Mouse (Mus musculus): ENCODE results near the gene Dvl2. TPM values are rescaled to one million over a fixed set of nuclear protein-coding genes. Genes with fewer than 3 reads are reported as not detected.

Dvl2 gene
- polyA plus RNA-seq, 1 experiment from 2014 or later: 24.6 TPM

DNA sequence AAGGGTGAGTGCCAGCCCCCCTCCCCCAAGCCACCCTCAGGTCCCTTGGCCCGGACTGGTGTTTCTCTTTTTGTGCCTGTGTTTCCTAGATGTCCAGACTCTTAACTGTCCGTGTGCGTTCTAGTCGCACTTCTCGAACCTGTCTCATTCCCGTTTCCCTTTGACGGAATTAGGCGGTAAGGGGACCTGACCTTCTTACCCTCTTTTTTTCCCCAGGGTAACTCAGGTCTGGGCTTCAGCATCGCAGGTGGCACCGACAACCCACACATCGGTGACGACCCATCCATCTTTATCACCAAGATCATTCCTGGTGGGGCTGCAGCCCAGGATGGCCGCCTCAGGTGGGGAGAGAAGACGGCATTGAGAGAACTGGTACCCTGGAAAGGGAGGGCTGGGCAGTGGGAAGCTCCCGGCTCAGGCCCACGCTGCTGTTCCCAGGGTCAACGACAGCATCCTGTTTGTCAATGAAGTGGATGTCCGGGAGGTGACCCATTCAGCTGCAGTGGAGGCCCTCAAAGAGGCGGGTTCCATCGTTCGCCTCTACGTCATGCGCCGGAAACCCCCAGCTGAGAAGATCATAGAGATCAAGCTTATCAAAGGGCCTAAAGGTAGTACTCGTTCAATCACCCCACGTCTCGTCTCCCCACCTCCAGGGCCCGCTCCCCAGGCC, 30.4 kb downstream of the Dvl2 start:
- peak overlapping the region; percentile 57 for H3K9ac ChIP-seq (ENCODE audit: low read depth, low read length)
- H3K36me3 ChIP-seq (ENCODE audit: control insufficient read depth, insufficient read depth, low read length): peaks cover 10% of the 10 kb centered on the region
- no peak for DNase-seq (ENCODE audit: low spot score)
- ATAC-seq (ENCODE audit: low FRiP score): no peak
- no peaks in the 10 kb centered on the region for H3K27me3 ChIP-seq (ENCODE audit: control insufficient read depth, insufficient read depth, low read length)
- no peaks in the 10 kb centered on the region for H3K9me3 ChIP-seq (ENCODE audit: control insufficient read depth, low read length)
- peak overlapping the region; percentile 32 for H3K4me3 ChIP-seq (ENCODE audit: low read depth, low read length)
- 92% methylated on average over 28 of the region's 28 CpGs for WGBS
- peak overlapping the region; percentile 58 for H3K4me2 ChIP-seq (replicated peaks; ENCODE audit: low read depth, low read length)
- peaks cover 31% of the 10 kb centered on the region for H3K4me1 ChIP-seq (replicated peaks; ENCODE audit: control insufficient read depth, insufficient read depth, low read length)
- peak overlapping the region; percentile 92 for H3K27ac ChIP-seq (ENCODE audit: low read depth, low read length)

GRCm38 (mm10) chr11:70031321-70031670, 30.9 kb downstream of the Dvl2 start:
- 98% methylated on average over 11 of the region's 11 CpGs for WGBS
- no peak overlapping the region for H3K9ac ChIP-seq (ENCODE audit: low read depth, low read length)
- H3K4me2 ChIP-seq (replicated peaks; ENCODE audit: low read depth, low read length): no peak overlapping the region

GRCm38 (mm10) chr11:70038174-70038573, 37.8 kb downstream of the Dvl2 start:
- Histone ChIP-seq H3K36me3 (ENCODE audit: control insufficient read depth, insufficient read depth, low read length) (0 out of 2 replicates have a peak, but pooled peaks cover 5% of the 10 kb centered on the region), H3K27me3 (ENCODE audit: control insufficient read depth, insufficient read depth, low read length) (no peaks in the 10 kb centered on the region), H3K9ac (ENCODE audit: low read depth, low read length) (no peak overlapping the region), H3K4me1 (replicated peaks; ENCODE audit: control insufficient read depth, insufficient read depth, low read length) (no peaks in the 10 kb centered on the region), H3K4me2 (replicated peaks; ENCODE audit: low read depth, low read length) (no peak overlapping the region), H3K4me3 (ENCODE audit: low read depth, low read length) (no peak overlapping the region), H3K9me3 (ENCODE audit: control insufficient read depth, low read length) (no peaks in the 10 kb centered on the region), H3K27ac (ENCODE audit: low read depth, low read length) (no peak overlapping the region)
- WGBS: 82% methylated on average over 7 of the region's 7 CpGs
- no peak for DNase-seq (ENCODE audit: low spot score)
- ATAC-seq (ENCODE audit: low FRiP score): no peak

More at GRCm38 (mm10) chr11:70031321-70031670, 30.9 kb downstream of the Dvl2 start:
- DNase-seq (ENCODE audit: low spot score): no peak
- Histone ChIP-seq H3K4me3 (ENCODE audit: low read depth, low read length) (no peak overlapping the region), H3K36me3 (ENCODE audit: control insufficient read depth, insufficient read depth, low read length) (peaks cover 10% of the 10 kb centered on the region), H3K4me1 (replicated peaks; ENCODE audit: control insufficient read depth, insufficient read depth, low read length) (peaks cover 29% of the 10 kb centered on the region), H3K27ac (ENCODE audit: low read depth, low read length) (no peak overlapping the region), H3K27me3 (ENCODE audit: control insufficient read depth, insufficient read depth, low read length) (no peaks in the 10 kb centered on the region), H3K9me3 (ENCODE audit: control insufficient read depth, low read length) (no peaks in the 10 kb centered on the region)
- ATAC-seq (ENCODE audit: low FRiP score): no peak

DNA sequence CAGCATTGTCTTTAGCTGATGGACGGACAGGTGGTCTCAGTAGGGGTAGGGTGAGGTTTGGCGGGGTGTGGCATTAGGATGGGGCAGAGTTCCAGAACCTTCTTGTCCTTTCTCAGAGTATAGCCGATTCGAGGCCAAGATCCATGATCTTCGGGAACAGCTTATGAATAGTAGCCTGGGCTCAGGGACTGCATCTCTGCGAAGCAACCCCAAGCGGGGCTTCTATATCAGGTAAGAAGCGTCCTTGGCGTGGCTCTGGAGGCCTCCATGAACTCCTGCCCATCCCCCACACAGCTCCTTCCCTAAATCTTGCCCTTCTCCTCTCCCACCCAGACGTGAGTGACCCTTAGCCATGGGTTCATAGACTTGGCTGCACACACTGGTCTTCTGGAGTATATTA, 39.2 kb downstream of the Dvl2 start:
- Histone ChIP-seq H3K27ac (ENCODE audit: low read depth, low read length) (no peak overlapping the region), H3K4me3 (ENCODE audit: low read depth, low read length) (no peak overlapping the region), H3K4me2 (replicated peaks; ENCODE audit: low read depth, low read length) (no peak overlapping the region), H3K9ac (ENCODE audit: low read depth, low read length) (no peak overlapping the region), H3K36me3 (ENCODE audit: control insufficient read depth, insufficient read depth, low read length) (peaks cover 2% of the 10 kb centered on the region; the same call in 1 of the 2 replicates), H3K9me3 (ENCODE audit: control insufficient read depth, low read length) (no peaks in the 10 kb centered on the region), H3K4me1 (replicated peaks; ENCODE audit: control insufficient read depth, insufficient read depth, low read length) (no peaks in the 10 kb centered on the region), H3K27me3 (ENCODE audit: control insufficient read depth, insufficient read depth, low read length) (no peaks in the 10 kb centered on the region)
- WGBS: 92% methylated on average over 10 of the region's 10 CpGs
- ATAC-seq (ENCODE audit: low FRiP score) (no peak), DNase-seq (ENCODE audit: low spot score) (no peak)

DNA sequence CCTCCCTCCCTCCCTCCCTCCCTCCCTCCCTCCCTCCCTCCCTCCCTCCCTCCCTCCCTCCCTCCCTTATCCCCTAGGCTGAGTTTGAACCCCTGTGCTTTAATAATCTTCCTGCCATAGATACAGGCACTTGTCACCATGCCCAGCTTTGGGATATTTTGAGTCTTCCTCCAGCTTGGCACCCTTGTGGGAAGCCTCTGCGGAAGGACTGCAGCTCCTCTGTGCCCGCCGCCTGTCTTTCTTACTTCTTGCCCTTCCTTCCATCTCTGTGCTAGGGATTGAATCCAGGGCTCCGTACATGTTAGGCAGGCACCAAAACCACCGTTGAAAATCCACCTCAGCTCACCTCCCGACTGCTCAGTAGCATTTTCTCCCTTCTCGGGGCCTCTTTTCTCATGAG, 39.8 kb downstream of the Dvl2 start:
- peaks cover 2% of the 10 kb centered on the region; the same call in 1 of the 2 replicates for H3K36me3 ChIP-seq (ENCODE audit: control insufficient read depth, insufficient read depth, low read length)
- DNase-seq (ENCODE audit: low spot score) (no peak), ATAC-seq (ENCODE audit: low FRiP score) (no peak)
- H3K4me3 ChIP-seq (ENCODE audit: low read depth, low read length): no peak overlapping the region
- H3K27ac ChIP-seq (ENCODE audit: low read depth, low read length): no peak overlapping the region
- 94% methylated on average over 7 of the region's 7 CpGs for WGBS
- H3K27me3 ChIP-seq (ENCODE audit: control insufficient read depth, insufficient read depth, low read length): no peaks in the 10 kb centered on the region
- H3K9ac ChIP-seq (ENCODE audit: low read depth, low read length): no peak overlapping the region
- no peak overlapping the region for H3K4me2 ChIP-seq (replicated peaks; ENCODE audit: low read depth, low read length)
- no peaks in the 10 kb centered on the region for H3K4me1 ChIP-seq (replicated peaks; ENCODE audit: control insufficient read depth, insufficient read depth, low read length)
- no peaks in the 10 kb centered on the region for H3K9me3 ChIP-seq (ENCODE audit: control insufficient read depth, low read length)

GRCm38 (mm10) chr11:70042309-70043085, 42.1 kb downstream of the Dvl2 start:
- 91% methylated on average over 22 of the region's 23 CpGs for WGBS
- DNase-seq (ENCODE audit: low spot score) (no peak), ATAC-seq (ENCODE audit: low FRiP score) (no peak)
- no peak overlapping the region for H3K4me3 ChIP-seq (ENCODE audit: low read depth, low read length)
- no peak overlapping the region for H3K9ac ChIP-seq (ENCODE audit: low read depth, low read length)
- H3K27me3 ChIP-seq (ENCODE audit: control insufficient read depth, insufficient read depth, low read length): no peaks in the 10 kb centered on the region
- H3K9me3 ChIP-seq (ENCODE audit: control insufficient read depth, low read length): no peaks in the 10 kb centered on the region
- H3K27ac ChIP-seq (ENCODE audit: low read depth, low read length): no peak overlapping the region
- H3K4me1 ChIP-seq (replicated peaks; ENCODE audit: control insufficient read depth, insufficient read depth, low read length): no peaks in the 10 kb centered on the region
- H3K36me3 ChIP-seq (ENCODE audit: control insufficient read depth, insufficient read depth, low read length): peaks cover 2% of the 10 kb centered on the region; the same call in 1 of the 2 replicates
- no peak overlapping the region for H3K4me2 ChIP-seq (replicated peaks; ENCODE audit: low read depth, low read length)

DNA sequence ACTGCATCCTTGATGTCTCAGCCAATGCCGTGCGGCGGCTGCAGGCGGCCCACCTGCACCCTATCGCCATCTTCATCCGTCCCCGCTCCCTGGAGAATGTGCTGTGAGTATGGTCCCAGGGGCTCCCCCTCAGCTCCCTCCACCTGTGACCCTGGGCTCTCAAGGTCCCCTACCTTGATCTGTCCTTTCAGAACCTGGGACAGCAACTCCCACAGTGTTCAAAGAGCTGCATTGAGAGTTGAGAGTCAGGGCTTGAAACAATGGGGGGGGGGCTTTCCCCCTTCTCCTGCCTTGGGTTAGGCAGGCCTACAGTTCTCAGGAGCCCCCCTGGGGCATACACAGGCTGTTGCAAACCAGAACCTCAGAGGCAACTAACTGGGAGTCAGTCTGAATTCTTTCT, 43.3 kb downstream of the Dvl2 start:
- no peak for DNase-seq (ENCODE audit: low spot score)
- 81% methylated on average over 7 of the region's 7 CpGs for WGBS
- Histone ChIP-seq H3K9ac (ENCODE audit: low read depth, low read length) (no peak overlapping the region), H3K4me2 (replicated peaks; ENCODE audit: low read depth, low read length) (no peak overlapping the region), H3K27me3 (ENCODE audit: control insufficient read depth, insufficient read depth, low read length) (no peaks in the 10 kb centered on the region), H3K4me1 (replicated peaks; ENCODE audit: control insufficient read depth, insufficient read depth, low read length) (no peaks in the 10 kb centered on the region), H3K27ac (ENCODE audit: low read depth, low read length) (no peak overlapping the region), H3K9me3 (ENCODE audit: control insufficient read depth, low read length) (no peaks in the 10 kb centered on the region), H3K36me3 (ENCODE audit: control insufficient read depth, insufficient read depth, low read length) (peaks cover 2% of the 10 kb centered on the region; the same call in 1 of the 2 replicates), H3K4me3 (ENCODE audit: low read depth, low read length) (no peak overlapping the region)
- ATAC-seq (ENCODE audit: low FRiP score): no peak

DNA sequence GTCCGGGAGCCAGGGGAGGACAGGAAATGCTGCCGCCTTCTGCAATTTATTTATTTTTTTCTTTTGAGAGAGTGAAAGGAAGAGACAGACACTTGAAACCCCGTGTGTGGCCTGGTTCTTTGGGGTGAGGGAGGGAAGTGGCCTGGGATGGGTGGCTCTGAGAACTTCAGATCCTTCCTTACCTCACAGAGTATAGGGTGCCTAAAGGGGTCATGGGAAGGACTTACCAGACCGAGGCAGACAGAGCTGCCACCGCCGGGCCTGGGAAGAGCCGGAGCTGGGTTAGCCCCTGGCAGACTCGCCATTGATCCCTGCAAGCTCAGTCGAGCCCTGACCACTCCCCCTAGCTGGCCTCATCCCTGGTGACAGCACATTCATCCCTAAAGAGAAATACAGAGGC, 45.0 kb downstream of the Dvl2 start:
- WGBS: 27% methylated on average over 9 of the region's 9 CpGs
- H3K4me3 ChIP-seq (ENCODE audit: low read depth, low read length): no peak overlapping the region
- peaks cover 2% of the 10 kb centered on the region; the same call in 1 of the 2 replicates for H3K36me3 ChIP-seq (ENCODE audit: control insufficient read depth, insufficient read depth, low read length)
- DNase-seq (ENCODE audit: low spot score): no peak
- H3K9ac ChIP-seq (ENCODE audit: low read depth, low read length): no peak overlapping the region
- H3K4me2 ChIP-seq (replicated peaks; ENCODE audit: low read depth, low read length): no peak overlapping the region
- no peaks in the 10 kb centered on the region for H3K27me3 ChIP-seq (ENCODE audit: control insufficient read depth, insufficient read depth, low read length)
- H3K27ac ChIP-seq (ENCODE audit: low read depth, low read length): 0 out of 2 replicates have a peak overlapping the region, but pooled peaks have one; percentile 13
- no peaks in the 10 kb centered on the region for H3K4me1 ChIP-seq (replicated peaks; ENCODE audit: control insufficient read depth, insufficient read depth, low read length)
- ATAC-seq (ENCODE audit: low FRiP score): no peak
- no peaks in the 10 kb centered on the region for H3K9me3 ChIP-seq (ENCODE audit: control insufficient read depth, low read length)

- Histone ChIP-seq H3K4me3 (ENCODE audit: low read depth, low read length) (no peak overlapping the region), H3K27me3 (ENCODE audit: control insufficient read depth, insufficient read depth, low read length) (no peaks in the 10 kb centered on the region), H3K27ac (ENCODE audit: low read depth, low read length) (no peak overlapping the region), H3K9ac (ENCODE audit: low read depth, low read length) (no peak overlapping the region), H3K36me3 (ENCODE audit: control insufficient read depth, insufficient read depth, low read length) (no peaks in the 10 kb centered on the region; the same call in 1 of the 2 replicates), H3K4me2 (replicated peaks; ENCODE audit: low read depth, low read length) (no peak overlapping the region), H3K9me3 (ENCODE audit: control insufficient read depth, low read length) (no peaks in the 10 kb centered on the region), H3K4me1 (replicated peaks; ENCODE audit: control insufficient read depth, insufficient read depth, low read length) (no peaks in the 10 kb centered on the region)
- DNase-seq (ENCODE audit: low spot score) (no peak), ATAC-seq (ENCODE audit: low FRiP score) (no peak)
- 67% methylated on average over 6 of the region's 6 CpGs for WGBS
These were observed 49.0 kb downstream of the Dvl2 start for GRCm38 (mm10) chr11:70049366-70049765.
